Mouse (Mus musculus): ENCODE results near the gene Cd3eap.

The Cd3eap gene

GRCm38 (mm10) chr7:19359299-19359891 is at the start of gene Cd3eap, which contains the start of gene Ppp1r13l:
Gene Cd3eap, minus strand, starts transcription at chr7:19359483.
Gene Ppp1r13l, plus strand, starts transcription at chr7:19359749.
- peak; percentile 90 for DNase-seq

- peak; percentile 83 for DNase-seq
Observed at GRCm38 (mm10) chr7:19405417-19405816, 46.1 kb upstream of the Cd3eap start.

- DNase-seq = no peak
Observed at GRCm38 (mm10) chr7:19404476-19404875, 45.2 kb upstream of the Cd3eap start, which contains the start of gene Ckm. Gene Ckm, plus strand, starts transcription at chr7:19404776.

GRCm38 (mm10) chr7:19403731-19404296 is 44.5 kb upstream of the Cd3eap start, which contains the start of gene Klc3:
Gene Klc3, minus strand, starts transcription at chr7:19404104.
- peak; percentile 88 for DNase-seq

GRCm38 (mm10) chr7:19402535-19403112 is 43.3 kb upstream of the Cd3eap start:
- DNase-seq = no peak

- DNase-seq = no peak
Observed at GRCm38 (mm10) chr7:19400946-19401345, 41.7 kb upstream of the Cd3eap start.

- DNase-seq = peak; percentile 66
Observed at GRCm38 (mm10) chr7:19399496-19400280, 40.4 kb upstream of the Cd3eap start.

- no peak for DNase-seq
Observed at GRCm38 (mm10) chr7:19394484-19394883, 35.2 kb upstream of the Cd3eap start.

GRCm38 (mm10) chr7:19388699-19389413 is 29.6 kb upstream of the Cd3eap start:
- DNase-seq = no peak

GRCm38 (mm10) chr7:19383708-19384107 is 24.4 kb upstream of the Cd3eap start:
- no peak for DNase-seq

- no peak for DNase-seq
Observed at GRCm38 (mm10) chr7:19382166-19382541, 22.9 kb upstream of the Cd3eap start.

- peak; percentile 99 for DNase-seq
Observed at GRCm38 (mm10) chr7:19381377-19382165, 22.3 kb upstream of the Cd3eap start, which contains the start of gene Ercc2. Gene Ercc2, plus strand, starts transcription at chr7:19382010.

GRCm38 (mm10) chr7:19378049-19378448 is 18.8 kb upstream of the Cd3eap start:
- DNase-seq = no peak

- DNase-seq = no peak
Observed at GRCm38 (mm10) chr7:19376019-19376418, 16.7 kb upstream of the Cd3eap start.

GRCm38 (mm10) chr7:19375368-19375767 is 16.1 kb upstream of the Cd3eap start:
- no peak for DNase-seq

GRCm38 (mm10) chr7:19373367-19373766 is 14.1 kb upstream of the Cd3eap start:
- no peak for DNase-seq

GRCm38 (mm10) chr7:19369823-19370425 is 10.6 kb upstream of the Cd3eap start:
- DNase-seq = peak; percentile 70

GRCm38 (mm10) chr7:19368380-19368779 is 9.1 kb upstream of the Cd3eap start:
- peak; percentile 78 for DNase-seq

- DNase-seq = no peak
Observed at GRCm38 (mm10) chr7:19365376-19365775, 6.1 kb upstream of the Cd3eap start.

- DNase-seq = peak; percentile 85
Observed at GRCm38 (mm10) chr7:19363881-19364280, 4.6 kb upstream of the Cd3eap start.

GRCm38 (mm10) chr7:19362276-19362675 is 3.0 kb upstream of the Cd3eap start:
- DNase-seq = no peak
